Mouse (Mus musculus): ENCODE measurements around the gene Gm37240.

DNA sequence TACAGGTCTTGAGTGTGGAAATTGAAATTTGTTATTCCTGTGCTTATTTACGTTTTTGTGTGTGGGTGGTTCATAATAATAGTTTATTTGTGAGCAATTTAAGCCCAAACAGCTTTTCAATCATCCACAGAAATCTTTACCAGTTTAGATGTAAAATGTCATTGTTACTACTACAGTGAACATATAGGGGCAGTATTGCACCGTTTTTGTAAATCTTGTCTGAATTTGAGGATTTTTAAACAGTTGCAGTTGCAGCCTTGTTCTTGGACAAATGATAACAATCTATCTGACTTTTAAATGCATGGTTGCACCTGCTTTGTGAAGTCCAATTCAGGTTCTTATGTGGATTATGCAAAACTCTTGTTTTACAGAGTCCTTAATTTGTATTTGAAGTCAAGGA lies 951.1 kb downstream of the Gm37240 start:
- no peak for TF ChIP-seq CTCF (IDR thresholded peaks at IDR 0.05; ENCODE audit: insufficient read depth, low read depth, low read length)
- no peak for TF ChIP-seq POLR2A (IDR thresholded peaks at IDR 0.05; ENCODE audit: insufficient read depth, low read depth, low read length)

All from olfactory bulb, adult 2 months (tissue).